Mouse (Mus musculus): ENCODE data around the gene Hopx. TPM values are rescaled to one million over a fixed set of nuclear protein-coding genes. Genes with fewer than 3 reads are reported as not detected.

The Hopx gene
- polyA plus RNA-seq (2017; shearing (Covaris generic)), result 10 to 100 TPM; 13.8 to 24.5 (median 15.9) TPM

DNA sequence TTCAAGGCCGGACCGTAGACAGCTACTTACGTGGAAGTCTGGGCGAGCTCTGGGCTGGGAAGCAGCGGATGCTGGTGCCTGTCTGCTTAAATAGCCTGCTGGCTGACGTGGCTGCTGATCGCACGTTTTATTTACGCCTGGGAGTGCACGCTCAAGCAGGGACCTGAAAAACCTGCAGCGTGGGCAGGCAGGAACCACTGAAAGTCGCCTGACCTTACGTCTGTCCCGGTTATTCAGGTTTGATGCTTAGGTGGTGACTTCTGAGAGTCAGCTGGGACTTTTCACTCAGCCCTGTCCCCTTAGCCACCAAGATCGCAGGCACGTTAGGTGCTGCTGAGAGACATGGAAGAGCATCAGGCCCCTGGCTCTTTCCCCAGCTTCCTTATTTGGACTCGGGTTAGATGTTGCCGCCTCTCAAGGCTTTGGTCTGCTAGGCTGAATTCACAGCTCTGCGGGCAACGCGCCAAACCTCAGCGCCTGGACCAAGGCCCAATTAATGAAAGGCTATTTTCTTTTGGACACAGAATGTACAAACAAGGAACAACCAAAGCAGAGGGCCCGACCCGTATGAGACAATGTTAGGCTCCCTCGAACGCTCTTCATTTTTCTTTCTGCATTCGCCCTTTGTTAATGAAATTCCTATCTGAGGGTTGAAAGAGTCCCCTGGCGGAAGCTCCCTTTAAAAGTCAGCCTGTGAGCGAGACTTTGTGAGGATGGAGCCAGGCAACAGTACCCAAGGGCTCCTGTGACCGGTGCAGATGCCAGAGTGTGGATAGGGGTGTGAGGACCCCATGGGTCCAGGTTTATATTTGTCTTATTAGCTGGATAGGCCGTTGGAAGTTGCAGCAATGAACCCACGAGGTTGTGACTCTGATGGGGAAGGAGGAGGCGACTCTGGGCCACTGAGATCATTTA, at the start of gene Hopx:
Hopx (minus strand) TSS at position 305 of the 915 bp plus-strand sequence.
- ATAC-seq, result peak; percentile 90

DNA sequence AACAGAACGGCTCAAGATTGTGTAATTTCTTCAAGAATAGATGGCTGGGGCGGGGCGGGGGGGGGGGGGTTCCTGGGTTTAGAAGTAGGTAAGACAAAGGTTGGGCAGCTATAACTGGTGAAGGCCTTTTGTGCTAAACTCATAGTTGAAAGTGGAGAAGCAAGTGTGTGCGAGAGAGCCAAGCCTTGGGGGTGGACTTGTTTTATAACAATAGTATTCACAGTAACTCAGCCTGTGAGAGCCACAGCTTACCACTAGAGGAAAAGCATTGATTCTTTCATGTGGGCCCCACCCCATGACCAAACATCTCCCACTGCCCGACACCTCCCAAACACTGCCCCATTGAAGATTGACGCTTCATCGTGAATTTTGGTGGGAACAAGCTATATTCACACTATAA, 48.7 kb upstream of the Hopx start:
- no peak for ATAC-seq

GRCm38 (mm10) chr5:77162566-77162965, 47.6 kb upstream of the Hopx start:
- ATAC-seq, result no peak

DNA sequence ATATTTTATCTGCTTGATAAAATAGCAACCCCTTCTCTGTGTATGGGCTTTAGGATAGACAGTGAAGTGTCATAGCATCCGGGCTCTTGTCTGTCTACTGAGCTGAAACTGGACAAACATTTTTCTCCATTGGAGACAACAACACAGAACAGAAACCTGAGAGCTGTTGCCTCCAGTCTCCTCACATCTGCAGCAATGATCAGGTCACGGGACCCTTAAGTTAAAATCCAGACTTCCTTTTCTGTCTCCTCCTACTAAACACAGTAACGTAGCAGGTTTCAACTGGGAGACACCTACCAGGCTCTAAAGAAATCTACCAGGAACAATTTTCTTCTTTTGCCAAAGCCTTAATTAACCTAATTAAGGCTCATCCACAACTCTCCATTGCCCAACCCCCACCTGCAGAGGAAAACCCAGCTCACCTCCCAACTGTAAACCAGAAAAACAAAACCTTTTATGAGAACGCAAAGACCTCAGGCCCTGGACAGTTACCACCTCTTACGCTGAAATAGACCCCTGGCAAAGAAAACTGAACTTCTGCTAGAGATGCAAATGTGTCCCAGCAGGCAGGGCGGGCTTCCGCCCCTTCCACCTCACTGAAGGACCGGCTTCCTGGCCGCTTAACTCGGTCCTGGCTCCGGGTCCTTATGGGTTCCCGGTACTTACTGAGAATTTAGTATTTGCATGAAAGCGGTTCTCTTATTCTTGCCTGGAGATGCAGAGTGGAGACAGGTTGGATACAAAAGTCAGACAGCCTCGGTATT, 43.0 kb upstream of the Hopx start:
- no peak for ATAC-seq

GRCm38 (mm10) chr5:77156938-77157337, 42.0 kb upstream of the Hopx start:
- ATAC-seq, result no peak

DNA sequence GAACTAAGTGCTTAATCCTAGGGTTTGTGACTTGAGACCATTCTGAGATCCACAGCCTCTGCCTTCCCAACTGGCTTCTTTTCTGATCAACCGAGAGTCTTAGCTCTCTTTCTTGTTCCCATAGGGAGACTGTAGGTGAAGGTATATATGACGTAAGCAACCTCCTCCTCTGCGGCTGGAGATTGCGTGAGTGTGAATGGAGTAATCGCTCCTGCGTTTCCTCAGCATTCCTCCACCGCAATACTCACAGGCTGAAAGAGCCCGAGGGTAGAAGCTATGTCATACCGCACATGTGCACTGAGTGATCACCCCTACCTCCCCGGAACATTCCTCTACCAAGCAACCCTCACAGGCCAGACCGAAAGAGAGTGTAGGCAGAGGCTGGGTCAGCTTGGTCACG, 40.6 kb upstream of the Hopx start:
- no peak for ATAC-seq

DNA sequence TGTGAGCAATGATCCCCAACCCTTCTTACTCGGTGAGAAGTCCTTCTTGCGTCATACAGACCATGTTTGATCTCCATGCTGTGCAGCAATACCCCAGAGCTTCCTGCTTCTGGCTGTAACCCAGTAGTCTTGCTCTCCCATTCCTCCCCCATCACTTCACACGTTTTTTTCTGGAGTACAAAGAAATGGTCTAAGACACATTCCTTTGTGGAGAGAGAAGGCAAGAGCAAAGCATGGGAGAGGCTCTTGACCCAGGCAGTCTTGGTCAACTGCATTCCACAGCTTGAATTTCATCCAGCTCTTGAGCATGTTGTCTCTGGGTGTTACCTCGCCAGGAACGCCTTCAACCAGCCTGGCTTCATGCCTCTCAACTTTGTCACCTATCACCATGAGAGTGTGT, 39.9 kb upstream of the Hopx start:
- no peak for ATAC-seq

- no peak for ATAC-seq
Observed at GRCm38 (mm10) chr5:77151738-77152137, 36.8 kb upstream of the Hopx start.

GRCm38 (mm10) chr5:77151075-77151474, 36.2 kb upstream of the Hopx start:
- no peak for ATAC-seq

GRCm38 (mm10) chr5:77148021-77148621, 33.2 kb upstream of the Hopx start:
- ATAC-seq, result peak; percentile 58

- ATAC-seq, result no peak
Observed at GRCm38 (mm10) chr5:77146459-77147170, 31.7 kb upstream of the Hopx start.

DNA sequence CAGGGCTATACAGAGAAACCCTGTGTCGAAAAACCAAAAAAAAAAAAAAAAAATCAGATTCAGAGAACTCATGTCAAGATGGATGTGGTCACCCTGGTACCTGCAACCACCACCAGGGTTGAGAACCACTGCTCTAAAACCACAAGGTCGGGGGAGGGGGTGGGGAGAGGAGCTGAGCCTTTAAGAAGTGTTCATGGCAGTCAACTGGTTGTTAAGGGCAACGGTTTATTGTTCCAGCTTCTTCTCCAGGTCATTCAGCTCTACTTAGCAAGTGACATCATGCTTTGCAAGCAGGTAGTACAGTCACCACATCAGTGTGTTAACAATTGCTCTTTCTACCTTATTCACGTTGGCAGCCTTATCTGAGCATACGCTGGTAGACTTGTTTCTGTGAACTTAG, 29.7 kb upstream of the Hopx start:
- peak; percentile 59 for ATAC-seq

DNA sequence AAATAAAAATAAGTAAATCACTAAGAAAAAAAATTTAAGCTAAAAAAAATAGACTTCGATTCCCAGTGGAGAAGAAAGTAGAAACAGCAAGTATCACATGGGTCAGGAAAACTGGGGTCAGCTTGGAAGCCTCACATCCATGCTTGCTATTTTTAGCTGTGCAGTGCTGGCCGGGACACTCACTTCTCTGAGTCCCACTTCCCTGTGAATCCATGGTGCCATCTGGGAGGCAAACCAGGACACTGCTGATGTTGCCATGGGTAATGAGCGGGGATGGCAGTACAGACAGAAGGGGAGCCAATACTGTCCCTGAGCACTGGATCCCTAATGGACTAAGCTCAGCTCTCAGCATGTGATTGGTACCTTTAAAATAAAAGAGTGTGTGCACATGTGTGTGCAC, 28.2 kb upstream of the Hopx start:
- ATAC-seq, result no peak

- ATAC-seq, result no peak
Observed at GRCm38 (mm10) chr5:77141336-77141735, 26.4 kb upstream of the Hopx start.

DNA sequence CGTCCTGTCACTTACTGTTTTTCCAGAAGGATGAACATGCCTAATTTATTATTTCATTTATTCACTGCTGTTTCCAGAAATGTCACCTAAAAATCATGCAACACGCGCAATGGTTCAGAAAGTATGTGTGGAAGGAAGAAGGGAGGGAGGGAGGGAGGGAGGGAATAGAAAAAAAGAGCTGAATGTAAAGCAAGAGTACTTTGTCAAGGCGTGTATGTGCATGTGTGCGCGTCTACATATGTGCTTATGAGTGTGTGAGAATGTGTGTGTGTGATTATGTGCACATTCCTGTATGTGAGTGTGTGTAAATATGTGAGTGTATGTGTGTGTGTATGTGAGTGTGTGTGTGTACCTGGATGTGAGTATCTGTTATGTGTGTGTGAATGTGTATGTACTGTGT, 25.9 kb upstream of the Hopx start:
- ATAC-seq, result no peak

GRCm38 (mm10) chr5:77140108-77140507, 25.2 kb upstream of the Hopx start:
- peak; percentile 86 for ATAC-seq

- ATAC-seq, result no peak
Observed at GRCm38 (mm10) chr5:77137701-77138265, 22.9 kb upstream of the Hopx start.

DNA sequence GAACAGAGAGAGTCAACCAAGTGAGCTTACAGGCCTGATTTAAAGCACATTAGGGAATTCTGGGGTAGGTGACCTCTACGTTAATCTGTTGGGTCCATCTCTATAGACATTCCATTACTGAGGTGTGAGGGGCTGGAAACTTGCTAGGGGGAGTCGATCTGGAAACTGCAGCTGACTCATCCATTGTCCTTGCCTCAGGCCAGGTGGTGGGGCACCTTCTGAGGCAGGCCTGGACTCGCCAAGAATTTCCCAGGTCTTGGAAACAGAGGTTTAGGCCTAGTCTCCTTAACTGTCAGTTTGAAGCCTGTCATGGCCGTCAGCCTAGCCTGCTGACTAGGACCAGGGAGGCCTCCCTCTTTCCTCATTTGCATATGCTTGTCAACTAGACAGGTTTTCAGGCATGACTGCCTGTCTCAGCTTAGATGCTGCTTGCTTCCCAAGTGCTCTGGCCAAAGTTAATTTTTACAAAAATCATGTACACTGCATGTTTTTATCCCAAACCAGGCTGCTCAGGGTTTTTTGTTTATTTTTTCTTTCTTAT, 21.8 kb upstream of the Hopx start:
- ATAC-seq, result no peak

DNA sequence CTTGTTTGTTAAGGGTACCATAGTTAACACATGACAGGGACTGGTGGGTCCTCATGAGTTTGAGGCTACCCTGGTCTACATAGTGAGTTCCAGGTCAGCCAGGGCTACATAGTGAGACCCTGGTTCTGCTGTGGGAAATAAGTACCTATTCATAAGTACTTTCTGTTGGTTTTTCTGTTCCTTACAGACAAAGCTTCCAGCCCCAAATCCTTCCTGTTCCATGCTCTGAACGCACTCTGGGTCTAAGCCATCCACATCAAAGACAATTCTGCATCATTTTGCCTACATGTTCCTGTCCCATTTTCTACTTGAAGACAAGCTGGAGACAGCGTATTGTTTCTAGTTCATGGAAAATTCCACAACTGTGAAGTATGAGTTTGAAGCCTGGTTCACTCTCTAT, 20.0 kb upstream of the Hopx start:
- ATAC-seq, result no peak

DNA sequence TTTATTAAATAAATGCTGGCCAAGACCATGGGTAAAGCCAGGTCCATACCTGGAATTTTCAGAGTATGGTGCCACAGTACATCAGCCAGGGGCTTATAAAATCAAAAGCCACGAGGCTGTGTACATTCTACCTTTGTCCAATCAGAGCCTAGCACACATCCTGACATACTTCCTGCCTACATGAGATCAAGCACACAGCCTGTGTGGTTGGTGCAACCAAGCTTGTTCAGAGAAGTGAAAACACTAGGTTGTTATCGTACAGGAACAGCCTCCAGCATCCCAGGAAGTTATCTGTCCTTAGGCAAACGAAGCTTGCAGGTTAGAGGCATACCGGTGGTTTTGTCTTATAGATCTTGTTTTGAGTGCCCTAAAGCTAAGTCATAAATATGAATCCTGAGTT, 19.5 kb upstream of the Hopx start:
- peak; percentile 85 for ATAC-seq

DNA sequence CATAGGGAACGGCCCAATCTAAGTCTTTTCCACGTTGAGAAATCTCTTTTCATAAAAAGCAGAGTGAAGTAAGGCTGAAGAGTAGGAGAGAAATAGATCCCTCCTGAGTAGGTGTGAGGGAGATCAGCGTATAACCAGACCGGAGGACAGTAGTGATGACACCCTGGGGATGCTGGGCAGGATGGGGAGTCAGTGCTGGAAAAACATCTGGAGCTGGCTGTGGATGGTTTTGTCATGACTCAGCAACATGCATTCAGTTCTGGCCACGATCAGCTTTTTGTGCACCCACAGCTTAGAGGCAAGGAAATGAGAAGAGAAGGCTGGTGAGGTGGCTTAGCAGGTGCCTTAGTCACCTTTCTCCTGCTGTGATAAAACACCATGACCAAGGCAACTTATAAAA, 19.0 kb upstream of the Hopx start:
- peak; percentile 6 for ATAC-seq
